Mouse (Mus musculus) kidney, embryonic 16.5 days (tissue): Measurements from ENCODE around the gene Nit1. TPM values are rescaled to one million over a fixed set of nuclear protein-coding genes. Genes with fewer than 3 reads are reported as not detected.
"Not testable (repeated sequence)": the region's sequence is repeated elsewhere in the genome, so short reads cannot be mapped to it uniquely, and the experiment has no call there.

Experiments
- ATAC-seq: fragments of 200-750 bp; cut with Nextera tagmentation; 2 replicates; pipeline ENCODE4 v1.8.0; 2017; ENCODE audit warnings: moderate TSS enrichment; ENCODE audit not compliant: low FRiP score, low TSS enrichment
- H3K27ac ChIP-seq: fragments of 300-500 bp; sonication (generic); 2 replicates; pipeline ENCODE4 v1.5.1; 2014; ENCODE audit warnings: low read length
- H3K27me3 ChIP-seq: fragments of 300-500 bp; sonication (generic); 2 replicates; pipeline ENCODE4 v1.6.1; 2014; ENCODE audit warnings: low read length, control low read depth, mixed read lengths; ENCODE audit not compliant: insufficient read depth
- H3K36me3 ChIP-seq: fragments of 300-500 bp; sonication (generic); 2 replicates; pipeline ENCODE4 v1.6.1; 2014; ENCODE audit warnings: low read length, control low read depth, mixed read lengths; ENCODE audit not compliant: insufficient read depth
- H3K4me1 ChIP-seq: fragments of 300-500 bp; sonication (generic); 2 replicates; pipeline ENCODE4 v1.6.1; 2014; ENCODE audit warnings: low read length, control low read depth, mixed read lengths; ENCODE audit not compliant: insufficient read depth
- H3K4me2 ChIP-seq: fragments of 300-500 bp; sonication (generic); replicated peaks from 2 replicates; pipeline ENCODE4 v1.6.1; 2014; ENCODE audit warnings: low read depth, low read length
- H3K4me3 ChIP-seq: fragments of 300-500 bp; sonication (generic); 2 replicates; pipeline ENCODE4 v1.5.1; 2014; ENCODE audit warnings: mild to moderate bottlenecking, low read length
- H3K9ac ChIP-seq: fragments of 300-500 bp; sonication (generic); replicated peaks from 2 replicates; pipeline ENCODE4 v1.6.1; 2014; ENCODE audit warnings: low read length
- H3K9me3 ChIP-seq: fragments of 300-500 bp; sonication (generic); 2 replicates; pipeline ENCODE4 v1.6.1; 2016; ENCODE audit warnings: low read length, control low read depth
- WGBS: fragments of 180-500 bp; shearing (Covaris S2); extraction: QIAGEN DNeasy Blood & Tissue Kit; methylation state at CpG from one replicate; pipeline ENCODE4 v1.1.7; 2014; 5-methylcytosine and 5-hydroxymethylcytosine counted together
- polyA plus RNA-seq: library from polyadenylated mRNA; unstranded; fragments of >200 nt; fragmentation: Nextera tagmentation; extraction: Ambion mirVana; gene quantifications from 2 replicates; pipeline ENCODE4 v1.2.1, GENCODE M21; 2015

The Nit1 gene
- polyA plus RNA-seq, 1 experiment from 2014 or later, result 63.3 TPM

DNA sequence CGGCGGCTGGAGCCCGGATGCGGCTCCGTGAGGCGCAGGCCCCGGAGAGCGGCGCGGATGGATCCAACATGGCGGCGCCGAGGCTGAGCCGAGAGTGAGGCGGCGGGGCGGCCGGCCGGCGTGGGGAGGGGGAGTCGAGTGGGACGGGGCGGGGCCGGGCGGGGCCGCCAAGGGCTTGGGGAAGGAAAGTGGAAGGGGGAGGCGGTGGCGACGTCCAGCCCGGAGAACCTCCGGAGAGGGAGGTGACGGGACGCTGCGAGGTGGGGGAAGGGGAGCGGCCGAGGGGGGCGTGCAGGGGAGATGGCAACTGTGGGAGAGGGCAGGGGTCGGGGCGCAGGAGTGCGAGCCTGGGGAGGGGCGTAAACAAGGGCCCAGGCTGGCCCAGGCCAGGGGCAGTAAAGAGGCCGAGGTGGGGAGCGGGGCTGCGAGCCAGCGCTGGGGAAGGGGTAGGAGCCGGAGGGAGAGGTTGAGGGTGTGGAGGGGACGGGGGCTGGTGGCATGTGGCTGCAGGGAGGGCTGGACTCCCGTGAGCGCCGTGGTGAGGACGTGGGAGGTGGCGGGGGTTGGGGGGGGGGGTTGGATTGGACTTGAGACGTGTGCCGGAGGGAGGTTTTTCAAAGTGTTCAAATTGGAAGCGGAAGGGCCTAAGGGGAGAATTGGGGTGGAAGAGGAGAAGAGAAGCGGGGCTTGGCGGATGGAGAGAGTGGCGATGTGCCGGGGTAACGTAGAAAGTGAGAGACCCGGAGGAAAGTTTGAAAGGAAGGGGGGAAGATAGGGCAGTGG is 15.8 kb downstream of the Nit1 start:
- Histone ChIP-seq H3K9me3 (no peaks in the 10 kb centered on the region), H3K36me3 (0 out of 2 replicates have a peak, but pooled peaks cover 9% of the 10 kb centered on the region), H3K4me3 (peak overlapping the region; percentile 87), H3K27ac (peak overlapping the region; percentile 100), H3K9ac (peak overlapping the region; percentile 98), H3K4me1 (peaks cover 25% of the 10 kb centered on the region), H3K4me2 (peak overlapping the region; percentile 92), H3K27me3 (no peaks in the 10 kb centered on the region)
- under 1% methylated on average over 39 of the region's 61 CpGs for WGBS
- peak; percentile 88 for ATAC-seq

DNA sequence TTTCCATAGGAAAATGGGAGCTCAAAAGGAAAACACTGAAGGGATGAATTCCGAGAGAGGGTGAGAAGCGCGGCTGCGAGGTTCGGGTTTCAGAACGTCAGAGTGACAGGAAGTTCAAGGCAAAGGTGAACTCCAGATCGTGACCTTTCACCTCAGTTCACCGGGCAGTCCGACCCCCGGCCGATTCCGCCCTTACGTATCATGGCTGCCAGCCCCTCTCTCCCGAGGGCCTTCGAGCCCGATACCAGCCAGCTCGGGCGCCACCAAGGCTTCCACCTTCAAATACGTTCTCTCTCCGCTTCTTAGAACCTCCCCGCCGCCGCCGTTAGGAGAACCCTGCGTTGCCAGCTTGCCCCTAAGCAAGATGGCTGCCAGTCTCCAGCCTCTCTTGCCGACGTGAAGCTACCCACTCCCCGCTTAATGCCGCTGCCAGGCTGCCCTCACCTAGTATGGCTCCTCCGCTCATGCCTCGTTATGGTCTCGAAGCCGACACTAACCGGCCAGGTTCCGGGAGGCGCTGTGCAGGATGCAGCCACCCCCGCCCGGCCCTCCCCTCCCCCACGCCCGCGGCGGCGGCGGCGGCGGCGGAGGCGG is 16.5 kb downstream of the Nit1 start, which contains the start of gene Dedd:
Gene Dedd, plus strand, starts transcription at position 307 of the 594 bp plus-strand sequence.
- H3K9ac ChIP-seq, result peak within 1 kb of the TSS; percentile 98
- 0 out of 2 replicates have a peak, but pooled peaks cover 9% of the 10 kb centered on the region for H3K36me3 ChIP-seq
- peak within 1 kb of the TSS; percentile 92 for H3K4me2 ChIP-seq
- H3K27me3 ChIP-seq, result no peaks in the 10 kb centered on the region
- H3K4me1 ChIP-seq, result peaks cover 25% of the 10 kb centered on the region
- H3K27ac ChIP-seq, result peak within 1 kb of the TSS; percentile 100
- peak within 1 kb of the TSS; percentile 87 for H3K4me3 ChIP-seq
- no peaks in the 10 kb centered on the region for H3K9me3 ChIP-seq
- 1% methylated on average over 43 of the region's 48 CpGs for WGBS
- peak; percentile 94 for ATAC-seq

- Histone ChIP-seq H3K27ac (peak overlapping the region; percentile 100), H3K9ac (peak overlapping the region; percentile 98), H3K36me3 (0 out of 2 replicates have a peak, but pooled peaks cover 5% of the 10 kb centered on the region), H3K4me3 (peak overlapping the region; percentile 87), H3K27me3 (no peaks in the 10 kb centered on the region), H3K9me3 (no peaks in the 10 kb centered on the region), H3K4me2 (peak overlapping the region; percentile 92), H3K4me1 (peaks cover 25% of the 10 kb centered on the region)
- WGBS, result 24% methylated on average over 9 of the region's 9 CpGs
- ATAC-seq, result no peak
These were observed 17.2 kb downstream of the Nit1 start for GRCm38 (mm10) chr1:171328244-171328643.

- H3K4me3 ChIP-seq, H3K27me3 ChIP-seq, H3K36me3 ChIP-seq, H3K9ac ChIP-seq, H3K4me2 ChIP-seq, ATAC-seq, H3K9me3 ChIP-seq, H3K27ac ChIP-seq: not testable (repeated sequence)
- peaks cover 25% of the 10 kb centered on the region for H3K4me1 ChIP-seq
- 76% methylated on average over 4 of the region's 4 CpGs for WGBS
These were observed 18.9 kb downstream of the Nit1 start for GRCm38 (mm10) chr1:171326588-171326987.

DNA sequence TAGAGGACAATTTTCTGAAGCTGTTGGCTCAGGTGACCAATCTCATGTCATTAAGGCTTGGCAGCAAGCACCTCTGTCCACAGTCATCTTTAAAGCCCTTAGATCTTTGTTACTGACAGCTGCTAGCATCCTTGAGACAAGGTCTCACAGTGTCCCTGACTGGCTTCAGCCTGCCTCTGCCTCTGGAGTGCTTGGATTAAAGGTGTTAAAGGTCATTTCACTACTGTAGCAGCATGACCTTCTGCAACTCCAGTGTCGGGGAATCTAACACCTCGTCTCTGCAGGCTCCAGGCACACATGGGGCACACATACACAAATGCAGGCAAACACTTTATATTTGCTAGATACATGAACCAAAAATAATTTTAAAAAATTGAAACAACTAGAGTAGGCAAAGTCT is 19.9 kb downstream of the Nit1 start:
- no peak overlapping the region for H3K9ac ChIP-seq
- no peak overlapping the region for H3K4me2 ChIP-seq
- peaks cover 17% of the 10 kb centered on the region for H3K4me1 ChIP-seq
- ATAC-seq, result no peak
- H3K9me3 ChIP-seq, result no peaks in the 10 kb centered on the region
- H3K27me3 ChIP-seq, result no peaks in the 10 kb centered on the region
- no peak overlapping the region for H3K27ac ChIP-seq
- H3K4me3 ChIP-seq, result no peak overlapping the region
- WGBS, result 73% methylated on average over 2 of the region's 2 CpGs
- H3K36me3 ChIP-seq, result no peaks in the 10 kb centered on the region

- Histone ChIP-seq H3K27me3 (no peaks in the 10 kb centered on the region), H3K4me1 (peaks cover under 1% of the 10 kb centered on the region; the same call in 1 of the 2 replicates), H3K36me3 (no peaks in the 10 kb centered on the region), H3K4me3 (no peak overlapping the region), H3K4me2 (no peak overlapping the region), H3K9ac (no peak overlapping the region), H3K9me3 (no peaks in the 10 kb centered on the region), H3K27ac (0 out of 2 replicates have a peak overlapping the region, but pooled peaks have one; percentile 1)
- WGBS, result 64% methylated on average over 1 of the region's 1 CpGs
- peak; percentile 80 for ATAC-seq
These were observed 23.4 kb downstream of the Nit1 start for GRCm38 (mm10) chr1:171322012-171322411.

- no peaks in the 10 kb centered on the region for H3K4me1 ChIP-seq
- H3K9me3 ChIP-seq, result no peaks in the 10 kb centered on the region
- no peak overlapping the region for H3K4me3 ChIP-seq
- H3K36me3 ChIP-seq, result no peaks in the 10 kb centered on the region
- no peak overlapping the region for H3K4me2 ChIP-seq
- H3K27ac ChIP-seq, result no peak overlapping the region
- no peak overlapping the region for H3K9ac ChIP-seq
- ATAC-seq, result no peak
- no peaks in the 10 kb centered on the region for H3K27me3 ChIP-seq
These were observed 24.0 kb downstream of the Nit1 start for GRCm38 (mm10) chr1:171321415-171321814.

GRCm38 (mm10) chr1:171320151-171320550 is 25.3 kb downstream of the Nit1 start:
- WGBS, result 11% methylated on average over 5 of the region's 5 CpGs
- Histone ChIP-seq H3K27me3 (no peaks in the 10 kb centered on the region), H3K4me1 (no peaks in the 10 kb centered on the region), H3K36me3 (no peaks in the 10 kb centered on the region), H3K27ac (no peak overlapping the region), H3K4me2 (peak overlapping the region; percentile 46), H3K9ac (peak overlapping the region; percentile 24), H3K4me3 (peak overlapping the region; percentile 41), H3K9me3 (no peaks in the 10 kb centered on the region)
- no peak for ATAC-seq

GRCm38 (mm10) chr1:171319748-171320147 is 25.7 kb downstream of the Nit1 start:
- Histone ChIP-seq H3K4me2 (peak overlapping the region; percentile 46), H3K36me3 (no peaks in the 10 kb centered on the region), H3K9me3 (no peaks in the 10 kb centered on the region), H3K4me1 (no peaks in the 10 kb centered on the region), H3K4me3 (peak overlapping the region; percentile 41), H3K27me3 (no peaks in the 10 kb centered on the region), H3K27ac (no peak overlapping the region), H3K9ac (peak overlapping the region; percentile 24)
- no peak for ATAC-seq
- 11% methylated on average over 7 of the region's 7 CpGs for WGBS

- H3K9me3 ChIP-seq, result no peaks in the 10 kb centered on the region
- no peak overlapping the region for H3K27ac ChIP-seq
- no peaks in the 10 kb centered on the region for H3K4me1 ChIP-seq
- H3K9ac ChIP-seq, result no peak overlapping the region
- H3K4me3 ChIP-seq, result no peak overlapping the region
- no peaks in the 10 kb centered on the region for H3K27me3 ChIP-seq
- H3K4me2 ChIP-seq, result no peak overlapping the region
- 71% methylated on average over 2 of the region's 2 CpGs for WGBS
- H3K36me3 ChIP-seq, result no peaks in the 10 kb centered on the region
- ATAC-seq, result no peak
These were observed 36.1 kb downstream of the Nit1 start for GRCm38 (mm10) chr1:171309321-171309720.
